ENCODE assay signal across 8 mouse cellular contexts in genomic region chr11:121354091-121354707, GRCm38 (mm10). TPM values are rescaled to one million over a fixed set of nuclear protein-coding genes. Genes with fewer than 3 reads are reported as not detected.
DNase-seq lines count a peak whose midpoint lies in the region; ATAC-seq and TF ChIP-seq lines count a peak whose summit lies in the region.

TSS of gene Wdr45b (minus strand) at chr11:121354445.

- H3K9me3 ChIP-seq in erythroblast, embryonic 14.5 days (ENCODE audit: control insufficient read depth, low read length), result no peaks in the 10 kb centered on the region
- no peaks in the 10 kb centered on the region for H3K9me3 ChIP-seq in heart, embryonic 11.5 days (replicated peaks; ENCODE audit: control insufficient read depth, low read length)
- H3K9me3 ChIP-seq in kidney, embryonic 16.5 days (ENCODE audit: low read length), result no peaks in the 10 kb centered on the region

- peaks cover 42% of the 10 kb centered on the region for H3K4me1 ChIP-seq in erythroblast, embryonic 14.5 days (ENCODE audit: control insufficient read depth)
- H3K4me1 ChIP-seq in heart, embryonic 11.5 days (ENCODE audit: control insufficient read depth, insufficient read depth, low read length), result peaks cover 16% of the 10 kb centered on the region
- peaks cover 16% of the 10 kb centered on the region for H3K4me1 ChIP-seq in kidney, embryonic 16.5 days (ENCODE audit: insufficient read depth, low read length)
- H3K4me1 ChIP-seq in liver, adult 2 months (ENCODE audit: control insufficient read depth, insufficient read depth, low read length), result peaks cover 23% of the 10 kb centered on the region

- H3K9ac ChIP-seq in heart, embryonic 11.5 days (ENCODE audit: low read depth, low read length), result peak within 1 kb of the TSS; percentile 98
- H3K9ac ChIP-seq in kidney, embryonic 16.5 days (replicated peaks; ENCODE audit: low read length), result peak within 1 kb of the TSS; percentile 94
- H3K9ac ChIP-seq in liver, adult 2 months (ENCODE audit: low read depth, low read length), result peak within 1 kb of the TSS; percentile 98

- peak within 1 kb of the TSS; percentile 82 for H3K27ac ChIP-seq in heart, embryonic 11.5 days (ENCODE audit: low read depth, low read length)
- H3K27ac ChIP-seq in kidney, embryonic 16.5 days (ENCODE audit: low read length), result peak within 1 kb of the TSS; percentile 83
- H3K27ac ChIP-seq in liver, adult 2 months (replicated peaks; ENCODE audit: insufficient read depth, low read depth, low read length), result peak within 1 kb of the TSS; percentile 96

- peak within 1 kb of the TSS; percentile 92 for H3K4me2 ChIP-seq in heart, embryonic 11.5 days
- peak within 1 kb of the TSS; percentile 91 for H3K4me2 ChIP-seq in kidney, embryonic 16.5 days (replicated peaks; ENCODE audit: low read depth, low read length)
- H3K4me2 ChIP-seq in myocyte (ENCODE audit: low read depth), result peak within 1 kb of the TSS; percentile 99

- under 1% methylated on average over 68 of the region's 69 CpGs for WGBS in heart, embryonic 11.5 days (ENCODE audit: insufficient replicate concordance)
- WGBS in kidney, embryonic 16.5 days, result under 1% methylated on average over 69 of the region's 69 CpGs
- under 1% methylated on average over 69 of the region's 69 CpGs for WGBS in liver, adult 2 months

- peak within 1 kb of the TSS; percentile 97 for H3K4me3 ChIP-seq in C2C12 (ENCODE audit: insufficient read depth, poor library complexity, severe bottlenecking)
- H3K4me3 ChIP-seq in erythroblast, embryonic 14.5 days (replicated peaks), result peak within 1 kb of the TSS; percentile 89
- peak within 1 kb of the TSS; percentile 98 for H3K4me3 ChIP-seq in heart, embryonic 11.5 days (ENCODE audit: low read depth, low read length)
- peak within 1 kb of the TSS; percentile 94 for H3K4me3 ChIP-seq in kidney, embryonic 16.5 days (ENCODE audit: low read length)
- peak within 1 kb of the TSS; percentile 94 for H3K4me3 ChIP-seq in liver, adult 2 months (ENCODE audit: insufficient read depth, low read depth, low read length)
- H3K4me3 ChIP-seq in myocyte, result peak within 1 kb of the TSS; percentile 90

- H3K79me3 ChIP-seq in C2C12 (ENCODE audit: low read depth), result peaks cover 46% of the 10 kb centered on the region

- peak; percentile 92 for ATAC-seq in heart, embryonic 11.5 days (replicated peaks; ENCODE audit: insufficient number of reproducible peaks, low FRiP score, low TSS enrichment)
- ATAC-seq in kidney, embryonic 16.5 days (ENCODE audit: low FRiP score, low TSS enrichment), result peak; percentile 98

- peak; percentile 99 for DNase-seq in brain, embryonic 14.5 days (ENCODE audit: low read depth)
- DNase-seq in liver, adult 2 months (ENCODE audit: extremely low read depth, low read depth, low spot score), result peak; percentile 90
- DNase-seq in splenic B cell, adult 2 months (ENCODE audit: low read depth, low spot score), result peak; percentile 99

- H3K36me3 ChIP-seq in C2C12 (ENCODE audit: control insufficient read depth, insufficient read depth), result peaks cover 12% of the 10 kb centered on the region
- peaks cover 26% of the 10 kb centered on the region for H3K36me3 ChIP-seq in erythroblast, embryonic 14.5 days (ENCODE audit: control insufficient read depth)
- no peaks in the 10 kb centered on the region for H3K36me3 ChIP-seq in heart, embryonic 11.5 days (ENCODE audit: control insufficient read depth, insufficient read depth, low read length)
- H3K36me3 ChIP-seq in kidney, embryonic 16.5 days (ENCODE audit: insufficient read depth, low read length), result 0 out of 2 replicates have a peak, but pooled peaks cover 4% of the 10 kb centered on the region
- H3K36me3 ChIP-seq in liver, adult 2 months (ENCODE audit: control insufficient read depth, insufficient read depth, low read length), result peaks cover 1% of the 10 kb centered on the region; the same call in 1 of the 2 replicates
- no peaks in the 10 kb centered on the region for H3K36me3 ChIP-seq in myocyte (ENCODE audit: control insufficient read depth, insufficient read depth)
- no peaks in the 10 kb centered on the region for H3K36me3 ChIP-seq in splenic B cell, adult 2 months (ENCODE audit: control insufficient read depth, insufficient read depth, low read length, poor library complexity, severe bottlenecking)

- no peaks in the 10 kb centered on the region for H3K27me3 ChIP-seq in C2C12 (ENCODE audit: control insufficient read depth, insufficient read depth, insufficient read length)
- peaks cover 4% of the 10 kb centered on the region for H3K27me3 ChIP-seq in erythroblast, embryonic 14.5 days (ENCODE audit: control insufficient read depth)
- no peaks in the 10 kb centered on the region for H3K27me3 ChIP-seq in heart, embryonic 11.5 days (ENCODE audit: control insufficient read depth, insufficient read depth, low read length)
- no peaks in the 10 kb centered on the region for H3K27me3 ChIP-seq in kidney, embryonic 16.5 days (ENCODE audit: insufficient read depth, low read length)
- no peaks in the 10 kb centered on the region for H3K27me3 ChIP-seq in liver, adult 2 months (ENCODE audit: control insufficient read depth, insufficient read depth, low read length)
- no peaks in the 10 kb centered on the region for H3K27me3 ChIP-seq in myocyte (ENCODE audit: control insufficient read depth, insufficient read depth, insufficient read length)
- no peaks in the 10 kb centered on the region for H3K27me3 ChIP-seq in splenic B cell, adult 2 months (ENCODE audit: control insufficient read depth, insufficient read depth, low read length, poor library complexity, severe bottlenecking)

- peaks cover 51% of the 10 kb centered on the region for H3K79me2 ChIP-seq in C2C12 (ENCODE audit: control insufficient read depth, insufficient read depth)
- H3K79me2 ChIP-seq in liver, adult 2 months (ENCODE audit: control insufficient read depth, insufficient read depth, low read length), result peaks cover 39% of the 10 kb centered on the region
- H3K79me2 ChIP-seq in myocyte (ENCODE audit: control insufficient read depth, insufficient read depth), result peaks cover 57% of the 10 kb centered on the region

- H3ac ChIP-seq in C2C12 (ENCODE audit: control insufficient read depth, insufficient read length, low read depth), result peak within 1 kb of the TSS; percentile 99
- H3ac ChIP-seq in myocyte (ENCODE audit: control insufficient read depth, insufficient read length), result peak within 1 kb of the TSS; percentile 71

- peak; percentile 87 for TF ChIP-seq POLR2A in brain, embryonic 14.5 days (IDR thresholded peaks at IDR 0.05; ENCODE audit: borderline replicate concordance, extremely low read depth, insufficient read depth, insufficient read length, poor library complexity, severe bottlenecking)
- peak; percentile 80 for TF ChIP-seq POLR2A in liver, adult 2 months (IDR thresholded peaks at IDR 0.05; ENCODE audit: extremely low read depth, insufficient read depth, low read length)
- TF ChIP-seq POLR2A in myocyte (IDR thresholded peaks at IDR 0.05; ENCODE audit: insufficient read length, low read depth), result peak; percentile 100

- TF ChIP-seq CTCF in C2C12 (IDR thresholded peaks at IDR 0.05; ENCODE audit: control insufficient read depth, insufficient read depth, insufficient read length), result no peak
- TF ChIP-seq CTCF in brain, embryonic 14.5 days (IDR thresholded peaks at IDR 0.05; ENCODE audit: borderline replicate concordance, extremely low read depth, insufficient read depth, insufficient read length), result no peak
- TF ChIP-seq CTCF in liver, adult 2 months (IDR thresholded peaks at IDR 0.05; ENCODE audit: low read depth, low read length), result no peak

TF ChIP-seq in C2C12, 6 proteins besides CTCF, POLR2A, EP300 and RAD21:
- TF ChIP-seq MAX (IDR thresholded peaks at IDR 0.05) (peak; percentile 92), MYOG (IDR thresholded peaks at IDR 0.05; ENCODE audit: control insufficient read depth, extremely low read depth, insufficient read length) (no peak), MYOD1 (IDR thresholded peaks at IDR 0.05; ENCODE audit: control insufficient read depth, insufficient read length, low read depth) (no peak)
TF ChIP-seq in C2C12: peak in this region for 1.

TF ChIP-seq in myocyte, 11 proteins besides CTCF, POLR2A, EP300 and RAD21:
- TF ChIP-seq TCF3 (IDR thresholded peaks at IDR 0.05; ENCODE audit: insufficient read length, low read depth) (no peak), MYOG (IDR thresholded peaks at IDR 0.05; ENCODE audit: control insufficient read depth in 1 of 3, insufficient read depth in 1 of 3, insufficient read length in 2 of 3, low read depth in 2 of 3) (peak in 1 of 3 experiments; percentile 36), MYOD1 (IDR thresholded peaks at IDR 0.05; ENCODE audit: control insufficient read depth in 1 of 3, insufficient read length in 2 of 3, low read depth in 2 of 3) (peak in 1 of 3 experiments; percentile 45), CEBPB (IDR thresholded peaks at IDR 0.05; ENCODE audit: insufficient read depth, poor library complexity, severe bottlenecking) (no peak), E2F4 (IDR thresholded peaks at IDR 0.05; ENCODE audit: insufficient read depth) (peak; percentile 37), TCF12 (IDR thresholded peaks at IDR 0.05; ENCODE audit: insufficient read depth, poor library complexity, severe bottlenecking) (no peak), MAX (IDR thresholded peaks at IDR 0.05; ENCODE audit: low read depth) (no peak), REST (IDR thresholded peaks at IDR 0.05; ENCODE audit: insufficient read depth, insufficient read length) (no peak), USF1 (IDR thresholded peaks at IDR 0.05; ENCODE audit: low read depth) (no peak), SRF (IDR thresholded peaks at IDR 0.05; ENCODE audit: control insufficient read depth, insufficient read length, low read depth) (peak; percentile 86), POLR2AphosphoS2 (IDR thresholded peaks at IDR 0.05; ENCODE audit: insufficient read length, low read depth) (peak; percentile 97)

RNA-seq across cellular contexts. Expression of gene Wdr45b, which starts in this region (rescaled TPM):
- polyA plus RNA-seq in C2C12 (2012; fragmentation: generic; extraction: Trizol) (60.9 TPM), myocyte (2012; fragmentation: generic; extraction: Trizol) (66.4 TPM)
- polyA plus RNA-seq in brain, embryonic 14.5 days (2012; rRNA removed), result 78.0 and 95.7 TPM in 2 replicates
- polyA plus RNA-seq in erythroblast, embryonic 14.5 days (2012), result 0.39 and 0.46 TPM in 2 replicates
- polyA plus RNA-seq in heart, embryonic 11.5 days (2014; fragmentation: Nextera tagmentation; extraction: Ambion mirVana), result 84.8 and 88.8 TPM in 2 replicates
- polyA plus RNA-seq in kidney, embryonic 16.5 days (2015; fragmentation: Nextera tagmentation; extraction: Ambion mirVana), result 105 and 107 TPM in 2 replicates
- total RNA-seq in liver, adult 2 months (2014; rRNA removed), result 27.6 and 30.0 TPM in 2 replicates
- 34.8 and 45.1 TPM in 2 replicates for polyA plus RNA-seq in liver, adult 2 months (2012; rRNA removed)

Comparison
In these comparisons a context has a peak if more than half of its experiments do, and no peak if none do; other contexts are left out.
1. Peak in every context shown above with its lines: DNase-seq, ATAC-seq, H3K4me3 ChIP-seq and H3K27ac ChIP-seq.
2. RNA of gene Wdr45b (polyA plus RNA-seq): 105 to 107 TPM in kidney, embryonic 16.5 days, 84.8 to 88.8 TPM in heart, embryonic 11.5 days, 78.0 to 95.7 TPM in brain, embryonic 14.5 days, 66.4 TPM in myocyte (single experiment), 60.9 TPM in C2C12 (single experiment) and 34.8 to 45.1 TPM in liver, adult 2 months; 0.39 to 0.46 TPM in erythroblast, embryonic 14.5 days; every median in the first group is over 10 times any median in the second.